Mouse (Mus musculus) left cerebral cortex, adult 2 months (tissue): ENCODE results near the gene Muc5b. TPM values are rescaled to one million over a fixed set of nuclear protein-coding genes. Genes with fewer than 3 reads are reported as not detected.

ENCODE experiments used
- DNase-seq, 2 experiments: peaks; one replicate each; pipeline ENCODE4 v3.0.0; 2021 to 2022; ENCODE audit warnings: low spot score in 2 of 2, mixed read lengths in 1 of 2; ENCODE audit errors: extremely low spot score in 1 of 2
- H3K27ac ChIP-seq: fragments of 200-600 bp; 2 replicates; pipeline ENCODE4 v1.8.1; 2022
- H3K4me3 ChIP-seq: fragments of 200-600 bp; 2 replicates; pipeline ENCODE4 v1.8.1; 2022
- CTCF ChIP-seq: fragments of 200-600 bp; IDR thresholded peaks from 2 replicates; pipeline ENCODE4 v1.8.1; 2022; ENCODE audit warnings: antibody characterized with exemption, mild to moderate bottlenecking, moderate library complexity
- intact Hi-C: fragments of 180-260 bp; cut with DNase I; formaldehyde crosslinking; loops from one replicate; pipeline ENCODE4 v1.15.1; 2025
- total RNA-seq, 2 experiments: library from RNA; stranded (reverse); gene quantifications; 2 replicates each; pipeline ENCODE4 v1.2.3; 2021

Gene Muc5b
- total RNA-seq, 2 experiments from 2014 or later: not detected

DNA sequence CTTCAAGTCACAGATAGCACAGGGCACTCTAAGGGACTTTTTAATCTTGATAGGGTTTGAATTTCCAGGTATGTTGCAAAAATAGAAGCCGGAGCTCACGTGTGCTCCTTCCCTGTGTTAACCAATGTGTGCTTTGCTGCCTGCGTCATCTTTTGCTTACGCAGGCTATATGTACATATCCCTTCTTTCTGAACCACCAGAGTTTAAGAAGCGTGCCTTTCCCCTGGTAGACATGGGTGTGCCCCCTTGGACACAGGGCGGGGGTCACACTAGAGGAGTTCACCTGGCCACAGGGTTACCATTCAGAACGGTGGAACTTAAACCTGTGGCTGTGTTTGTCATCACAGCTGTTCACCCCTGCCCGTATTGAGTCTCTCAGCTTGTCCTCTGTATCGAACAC is 14.5 kb upstream of the Muc5b start:
- intact Hi-C loops: no loop called here
- no peak for TF ChIP-seq CTCF
- Histone ChIP-seq H3K4me3 (no peak overlapping the region), H3K27ac (no peak overlapping the region)
- DNase-seq: no peak

DNA sequence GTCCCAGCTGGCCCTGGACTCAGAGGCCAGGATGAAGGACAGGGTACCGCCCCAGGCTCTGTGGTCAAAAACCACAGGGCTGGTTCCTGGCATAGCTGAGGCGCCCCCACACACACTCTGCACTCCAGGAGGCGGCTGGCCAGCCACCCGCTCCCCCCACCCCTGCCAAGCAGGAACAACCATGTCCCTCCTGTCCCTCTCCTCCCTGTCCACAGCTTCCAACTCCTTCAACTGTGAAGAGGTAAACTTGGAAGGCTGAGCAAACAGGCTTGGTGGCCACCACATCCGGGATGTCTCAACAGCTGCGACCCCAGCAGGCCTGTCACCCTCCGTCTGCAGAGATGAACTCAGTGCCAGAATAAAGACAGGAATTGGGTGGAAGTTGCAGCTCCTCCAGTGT is 2.9 kb upstream of the Muc5b start:
- TF ChIP-seq CTCF: no peak
- Histone ChIP-seq H3K27ac (no peak overlapping the region), H3K4me3 (no peak overlapping the region)
- no peak for DNase-seq
- intact Hi-C loops: no loop called here

DNA sequence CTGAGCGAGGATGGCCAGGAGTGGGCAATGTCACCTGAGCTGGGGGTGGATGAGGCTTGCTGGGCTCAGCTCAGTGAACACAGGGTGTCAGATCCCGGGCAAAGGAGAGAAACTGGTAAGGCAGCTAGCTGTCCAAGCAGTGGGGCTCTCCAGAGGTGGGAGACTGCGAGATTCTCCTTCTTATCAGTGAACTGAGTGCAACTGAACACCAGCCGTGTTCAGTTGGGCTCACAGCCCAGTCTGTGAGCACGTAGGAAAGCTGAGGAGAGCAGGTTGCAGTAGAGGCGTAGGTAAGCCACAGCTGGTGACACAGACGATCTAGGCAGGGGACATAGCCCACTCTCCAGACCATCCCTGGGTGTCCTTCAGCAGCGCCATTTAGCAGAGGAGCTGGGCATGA is 2.4 kb upstream of the Muc5b start:
- DNase-seq: no peak
- intact Hi-C loops: no loop called here
- Histone ChIP-seq H3K27ac (no peak overlapping the region), H3K4me3 (no peak overlapping the region)
- no peak for TF ChIP-seq CTCF

DNA sequence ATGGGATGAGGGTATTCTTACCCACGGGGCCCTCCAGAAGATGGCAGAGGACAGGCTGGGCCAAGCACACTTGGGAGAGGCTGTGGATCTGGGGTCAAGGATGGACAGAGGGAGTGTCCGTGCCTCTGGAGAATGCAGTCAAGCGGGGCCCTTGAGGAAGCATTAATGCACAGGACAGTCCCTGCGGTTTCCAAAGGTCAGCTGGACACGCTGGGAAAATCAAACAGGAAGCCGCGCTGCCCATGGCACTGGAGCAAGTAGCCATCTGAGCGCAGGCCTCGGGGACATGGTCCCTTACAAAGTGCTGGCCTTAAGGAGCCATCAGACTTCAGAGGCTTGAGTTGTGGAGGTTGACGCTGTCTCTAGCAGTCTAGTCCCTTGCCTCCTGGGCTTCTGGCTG is 1.5 kb downstream of the Muc5b start:
- TF ChIP-seq CTCF: no peak
- intact Hi-C loops: no loop called here
- Histone ChIP-seq H3K4me3 (no peak overlapping the region), H3K27ac (no peak overlapping the region)
- DNase-seq: no peak

DNA sequence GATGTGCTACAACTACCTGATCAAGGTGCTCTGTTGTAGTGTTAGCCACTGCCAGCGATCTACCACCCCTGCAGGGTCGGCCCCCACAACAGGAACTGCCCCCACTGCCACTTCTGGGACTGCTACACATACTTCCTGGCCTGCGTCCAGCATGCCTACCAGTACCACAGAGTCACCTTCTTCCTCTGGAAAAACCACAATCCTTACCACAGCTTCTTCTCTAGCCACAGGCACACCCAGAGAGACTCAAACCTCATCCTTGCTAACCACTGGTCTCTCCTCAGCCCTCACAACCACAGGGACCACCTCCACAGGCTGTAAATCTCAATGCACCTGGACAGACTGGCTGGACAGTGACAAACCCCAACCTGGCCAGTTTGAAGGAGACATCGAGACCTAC is 22.2 kb downstream of the Muc5b start:
- Histone ChIP-seq H3K27ac (no peak overlapping the region), H3K4me3 (no peak overlapping the region)
- no peak for DNase-seq
- TF ChIP-seq CTCF: no peak
- intact Hi-C loops: no loop called here

DNA sequence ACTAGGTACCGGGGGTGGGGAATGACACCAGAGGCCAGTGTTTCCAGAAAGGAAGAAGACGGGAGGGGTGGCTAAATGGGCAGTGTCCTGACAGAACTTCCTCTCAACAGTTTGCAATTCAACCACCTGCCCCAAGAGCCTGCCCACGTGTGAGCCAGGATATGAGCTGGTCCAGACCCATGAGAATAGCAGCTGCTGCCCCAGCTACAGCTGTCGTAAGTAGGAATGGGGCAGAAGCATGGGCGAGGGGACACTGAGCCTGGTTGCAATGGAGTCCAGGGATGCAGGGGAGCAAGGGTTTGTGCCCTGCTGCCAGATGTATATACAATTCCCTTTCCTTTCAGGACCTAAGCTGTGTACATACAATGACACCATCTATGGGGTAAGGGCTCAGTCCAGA is 30.8 kb downstream of the Muc5b start:
- DNase-seq: no peak
- intact Hi-C loops: no loop called here
- Histone ChIP-seq H3K27ac (no peak overlapping the region), H3K4me3 (no peak overlapping the region)
- no peak for TF ChIP-seq CTCF

DNA sequence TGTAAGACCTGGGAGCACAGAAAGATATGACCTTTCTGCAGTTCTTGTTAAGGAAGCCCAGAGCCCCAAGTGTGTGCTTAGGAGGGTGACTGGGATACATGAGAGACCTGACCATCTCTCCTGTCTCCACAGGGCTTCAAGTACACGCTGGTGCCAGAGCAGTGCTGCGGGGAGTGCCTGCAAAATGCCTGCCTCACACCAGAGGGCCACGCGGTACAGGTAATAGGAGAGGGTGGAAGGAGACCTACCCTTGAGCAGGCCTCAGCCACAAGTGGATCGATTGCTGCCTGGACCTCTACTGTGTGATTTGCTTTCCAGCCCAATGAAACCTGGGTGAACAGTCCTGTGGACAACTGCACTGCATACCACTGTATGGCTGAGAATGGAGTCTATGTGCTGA is 31.7 kb downstream of the Muc5b start:
- no peak; the same call in none of the 2 replicates for TF ChIP-seq CTCF
- H3K27ac ChIP-seq: no peak overlapping the region
- DNase-seq: no peak
- H3K4me3 ChIP-seq: no peak overlapping the region
- intact Hi-C loops: no loop called here

DNA sequence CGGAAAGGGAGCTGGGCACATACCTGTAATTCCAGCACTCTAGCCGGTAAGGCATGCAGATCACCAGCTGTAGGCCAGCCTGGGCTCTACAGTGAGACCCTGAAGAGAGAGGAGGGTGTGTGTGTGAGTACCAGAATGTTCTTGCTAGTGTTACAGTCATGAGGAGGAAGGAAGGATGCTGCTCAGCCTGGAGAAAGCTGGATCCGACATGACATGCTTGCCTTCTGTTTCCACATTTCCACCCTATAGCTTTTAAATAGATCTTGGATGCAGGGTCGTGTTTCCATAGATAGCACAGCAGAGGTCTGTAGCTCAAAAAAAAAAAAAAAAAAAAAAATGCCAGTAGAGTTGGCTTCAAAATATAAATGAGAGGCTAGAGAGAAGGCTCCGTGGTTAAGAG is 36.0 kb downstream of the Muc5b start:
- Histone ChIP-seq H3K4me3 (no peak overlapping the region), H3K27ac (no peak overlapping the region)
- DNase-seq: no peak
- intact Hi-C loops: no loop called here
- TF ChIP-seq CTCF: no peak

- intact Hi-C loops: no loop called here
- Histone ChIP-seq H3K4me3 (no peak overlapping the region), H3K27ac (no peak overlapping the region)
- no peak for DNase-seq
- TF ChIP-seq CTCF: no peak
These were observed 39.9 kb downstream of the Muc5b start for GRCm38 (mm10) chr7:141878813-141879212.

- Histone ChIP-seq H3K4me3 (no peak overlapping the region), H3K27ac (no peak overlapping the region)
- no peak for DNase-seq
- no peak for TF ChIP-seq CTCF
- intact Hi-C loops: no loop called here
These were observed 53.3 kb downstream of the Muc5b start for GRCm38 (mm10) chr7:141892151-141892550.

DNA sequence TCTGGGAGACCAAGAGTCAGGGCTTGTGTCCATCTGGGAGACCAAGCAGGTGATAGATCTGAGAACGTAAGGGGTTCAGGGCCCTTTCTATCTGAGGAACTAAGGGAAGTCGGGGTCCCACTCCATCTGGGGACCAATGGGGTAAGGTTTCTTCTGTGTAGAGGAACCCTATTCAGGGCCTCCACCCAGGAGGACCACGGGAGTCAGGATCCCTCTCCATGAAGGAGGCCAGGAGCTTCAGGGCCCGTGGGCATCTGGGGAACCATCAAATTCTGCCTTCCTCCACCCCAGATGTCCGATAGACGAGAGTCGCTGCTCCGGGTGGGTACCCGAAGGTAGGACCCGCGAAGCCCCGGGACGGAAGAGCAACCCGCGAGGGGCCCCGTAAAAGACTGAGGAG is 63.0 kb downstream of the Muc5b start:
- DNase-seq: no peak
- Histone ChIP-seq H3K4me3 (peak overlapping the region; percentile 75), H3K27ac (peak overlapping the region; percentile 95)
- intact Hi-C loops: loop anchor here (1.0 to 10.0 kb wide), 2 partner anchors 26 to 367 kb away; partner anchors contain the start of gene Chid1
- no peak for TF ChIP-seq CTCF

DNA sequence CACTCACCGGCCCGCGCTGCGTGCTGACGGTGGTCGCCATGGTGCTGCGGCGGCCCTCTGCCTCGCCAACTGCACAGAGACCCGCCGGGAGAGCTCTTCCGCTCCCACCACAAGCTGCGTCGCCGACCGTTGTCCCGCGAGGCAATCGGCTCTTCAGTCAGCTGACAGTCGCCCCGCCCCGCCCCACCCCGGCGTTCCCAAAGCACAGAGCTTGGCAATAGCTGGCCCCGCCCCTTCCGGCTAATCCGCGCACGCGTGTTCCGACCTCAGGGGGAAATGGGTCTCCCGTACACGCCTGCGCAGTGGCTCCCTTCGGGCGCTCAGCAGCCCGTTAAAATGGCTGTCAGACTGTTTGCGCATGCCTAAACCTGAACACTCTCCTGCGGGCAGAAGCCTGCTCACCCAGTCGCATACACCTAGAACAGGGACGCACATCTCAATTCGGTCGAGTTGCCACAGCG is 63.4 kb downstream of the Muc5b start:
- intact Hi-C loops: loop anchor here (1.0 to 10.0 kb wide), 2 partner anchors 26 to 367 kb away; partner anchors contain the start of gene Chid1
- peak overlapping the region; percentile 75 for H3K4me3 ChIP-seq
- no peak for TF ChIP-seq CTCF
- peak; percentile 98 to 99 for DNase-seq
- H3K27ac ChIP-seq: peak overlapping the region; percentile 95

DNA sequence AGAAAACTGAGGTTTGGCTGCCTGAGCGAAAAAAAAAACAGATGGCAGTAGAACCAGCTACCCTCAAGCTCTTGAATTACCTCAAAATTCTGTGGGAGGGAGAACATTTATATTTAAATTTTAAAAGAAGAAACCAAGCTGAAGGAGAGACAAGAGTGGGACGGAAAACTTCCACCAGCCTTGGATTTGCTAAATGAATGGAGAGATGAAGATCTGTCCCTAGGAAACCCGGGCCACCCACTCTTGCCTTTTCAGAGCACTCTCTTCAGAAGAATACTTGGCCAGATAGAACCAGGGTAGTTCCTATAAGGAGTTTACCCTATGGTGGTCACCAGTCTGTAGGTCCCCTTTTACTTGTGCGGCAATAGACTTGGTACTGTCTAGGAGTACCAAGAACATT is 63.9 kb downstream of the Muc5b start:
- intact Hi-C loops: loop anchor here (1.0 to 10.0 kb wide), 3 partner anchors 26 to 368 kb away; partner anchors contain the start of gene Chid1
- Histone ChIP-seq H3K4me3 (peak overlapping the region; percentile 75), H3K27ac (peak overlapping the region; percentile 89)
- TF ChIP-seq CTCF: no peak
- peak; percentile 28 to 38 for DNase-seq
